Comparison of ENCODE assay signal across 8 mouse cellular contexts in the genomic region with DNA sequence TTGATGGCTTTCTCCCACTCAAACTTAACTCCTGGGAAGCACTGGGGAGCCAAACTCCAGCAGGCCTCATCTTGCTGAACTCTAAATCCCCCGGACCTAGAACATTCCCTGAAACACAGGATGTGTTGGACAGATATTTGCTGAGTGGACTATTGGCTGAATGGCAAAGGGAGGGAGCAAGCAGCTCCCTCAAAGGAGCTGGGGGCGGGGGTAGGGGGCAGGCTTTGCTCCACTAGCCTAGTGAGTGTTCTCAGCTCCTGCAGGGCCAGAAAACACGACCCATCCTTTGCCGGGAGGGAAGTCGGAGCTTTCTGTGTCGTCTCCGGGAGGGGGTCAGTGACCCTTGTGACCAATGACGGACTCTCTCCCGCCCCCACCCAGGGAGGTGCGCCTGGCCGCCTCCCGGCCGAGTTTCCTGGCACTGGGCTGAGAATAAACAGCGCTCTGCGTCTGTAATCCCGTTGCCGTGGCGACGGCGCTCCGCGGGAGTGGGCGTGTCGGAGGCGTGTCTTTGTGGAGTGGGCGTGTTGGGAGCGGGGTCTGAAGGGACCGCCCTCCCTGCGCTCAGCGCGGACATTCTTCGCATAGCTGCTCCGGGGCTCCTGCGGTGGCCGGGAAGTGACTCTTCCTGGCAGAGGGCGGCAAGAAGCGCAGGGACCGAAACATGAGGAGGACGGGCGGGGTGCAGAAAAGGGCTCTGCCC. TPM values are rescaled to one million over a fixed set of nuclear protein-coding genes. Genes with fewer than 3 reads are reported as not detected.
DNase-seq lines count a peak whose midpoint lies in the region; ATAC-seq and TF ChIP-seq lines count a peak whose summit lies in the region.

No protein-coding gene starts in this region.

- peak overlapping the region; percentile 28 for H3K9ac ChIP-seq in hindbrain, postnatal 0 days (replicated peaks; ENCODE audit: low read length)

- TF ChIP-seq CTCF in hindbrain, postnatal 0 days (IDR thresholded peaks at IDR 0.05; ENCODE audit: low read depth), result peak; percentile 21; the same call in 1 of the 2 replicates
- TF ChIP-seq CTCF in left cerebral cortex, adult 2 months (IDR thresholded peaks at IDR 0.05), result peak; percentile 6

- no peaks in the 10 kb centered on the region for H3K9me3 ChIP-seq in hindbrain, postnatal 0 days (ENCODE audit: low read length)

- H3K4me3 ChIP-seq in hindbrain, postnatal 0 days (ENCODE audit: low read length), result peak overlapping the region; percentile 26
- H3K4me3 ChIP-seq in left cerebral cortex, adult 2 months, result peak overlapping the region; percentile 38

- DNase-seq in T-cell, adult 2 months (ENCODE audit: low spot score), result peak; percentile 90
- DNase-seq in cerebellum, postnatal 36 days, result peak; percentile 83 to 88
- peak; percentile 99 for DNase-seq in gastrocnemius, adult 18-20 months (ENCODE audit: low spot score)
- DNase-seq in hindbrain, postnatal 0 days (ENCODE audit: low spot score), result peak; percentile 96
- peak; percentile 95 to 97 for DNase-seq in left cerebral cortex, adult 2 months (ENCODE audit: extremely low spot score in 1 of 2, low spot score in 2 of 2)
- peak; percentile 97 for DNase-seq in right cerebral cortex, adult 2 months (ENCODE audit: low spot score in 2 of 2)
- peak; percentile 99 for DNase-seq in urinary bladder, postnatal 14 days (ENCODE audit: low spot score)

- H3K36me3 ChIP-seq in hindbrain, postnatal 0 days (ENCODE audit: insufficient read depth, low read length), result no peaks in the 10 kb centered on the region

- H3K27ac ChIP-seq in hindbrain, postnatal 0 days, result peak overlapping the region; percentile 59
- H3K27ac ChIP-seq in left cerebral cortex, adult 2 months, result peak overlapping the region; percentile 92

- ATAC-seq in hindbrain, postnatal 0 days, result peak; percentile 94
- ATAC-seq in megakaryocyte, adult 5-6 weeks (ENCODE audit: poor library complexity, severe bottlenecking), result peak; percentile 87

- intact Hi-C loops in left cerebral cortex, adult 2 months (cut with DNase I), result no loop called here

- whole genome bisulfite sequencing in hindbrain, postnatal 0 days, result 1% methylated on average over 40 of the region's 40 CpGs

- H3K27me3 ChIP-seq in hindbrain, postnatal 0 days (ENCODE audit: insufficient read depth, low read length), result no peaks in the 10 kb centered on the region

- peaks cover 22% of the 10 kb centered on the region for H3K4me1 ChIP-seq in hindbrain, postnatal 0 days (ENCODE audit: insufficient read depth, low read length)

- peak overlapping the region; percentile 69 for H3K4me2 ChIP-seq in hindbrain, postnatal 0 days (ENCODE audit: low read depth, low read length)

RNA-seq across cellular contexts. Expression of a gene that starts 6.6 kb away (rescaled TPM):
- total RNA-seq in gastrocnemius, adult 18-20 months (2021), result 1 to 10 TPM; 3.1 to 6.6 TPM
- total RNA-seq in hindbrain, postnatal 0 days (2014; rRNA removed), result 12.3 and 12.4 TPM in 2 replicates
- polyA plus RNA-seq in hindbrain, postnatal 0 days (2015; fragmentation: Nextera tagmentation; extraction: Ambion mirVana), result 6.0 and 7.0 TPM in 2 replicates
- total RNA-seq in left cerebral cortex, adult 2 months (2021), result 1 to 10 TPM; 4.4 to 6.1 TPM
- 2.0 and 3.1 TPM in 2 replicates for total RNA-seq in megakaryocyte, adult 5-6 weeks (2015)
- 3.2 and 5.1 TPM in 2 replicates for total RNA-seq in megakaryocyte, adult 5-6 weeks (2017)

RNA-seq across cellular contexts. Expression of a gene that starts 22.9 kb away (rescaled TPM):
- total RNA-seq in gastrocnemius, adult 18-20 months (2021), result 10 to 100 TPM; 17.6 to 18.5 TPM
- total RNA-seq in hindbrain, postnatal 0 days (2014; rRNA removed), result 72.7 and 85.0 TPM in 2 replicates
- 57.2 and 58.3 TPM in 2 replicates for polyA plus RNA-seq in hindbrain, postnatal 0 days (2015; fragmentation: Nextera tagmentation; extraction: Ambion mirVana)
- total RNA-seq in left cerebral cortex, adult 2 months (2021), result 10 to 100 TPM; 83.3 to 85.5 TPM
- 18.7 and 22.4 TPM in 2 replicates for total RNA-seq in megakaryocyte, adult 5-6 weeks (2015)
- total RNA-seq in megakaryocyte, adult 5-6 weeks (2017), result 26.7 and 27.2 TPM in 2 replicates

Comparison
In these comparisons a context has a peak if more than half of its experiments do, and no peak if none do; other contexts are left out.
1. Peak in every context shown above with its lines: DNase-seq, ATAC-seq, H3K4me3 ChIP-seq and H3K27ac ChIP-seq.